Mouse (Mus musculus): ENCODE measurements at regions not wholly inside any gene's neighbourhood (a gene's known extent, or its start where the extent isn't known, plus 50 kb on each side); places are given as distances from the start of the nearest gene placed in this dataset.

DNA sequence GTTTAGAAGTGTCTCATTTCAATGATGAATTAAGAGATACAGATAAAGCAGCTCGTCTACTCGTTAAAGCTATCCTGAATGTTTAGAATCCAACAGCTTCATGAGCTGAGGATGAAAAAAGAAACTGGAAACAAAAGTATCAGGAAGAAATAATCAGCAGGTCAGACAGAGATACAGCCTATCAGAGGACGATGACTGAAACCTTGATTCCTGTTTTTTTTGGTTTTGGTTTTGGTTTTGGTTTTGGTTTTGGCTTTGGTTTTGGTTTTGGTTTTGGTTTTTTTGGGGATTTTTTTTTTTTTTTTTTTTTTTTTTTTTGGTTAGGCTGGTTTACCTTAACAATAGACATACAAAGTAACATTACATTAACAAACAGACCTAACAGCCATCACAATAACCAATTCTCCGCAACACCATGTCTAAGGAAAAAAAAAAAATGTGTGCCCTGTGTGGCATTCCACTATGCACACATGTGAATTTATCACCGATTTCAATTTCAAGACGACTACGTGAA lies 66.9 kb upstream of the Pdha2 start:
- DNase-seq, result no peak

DNA sequence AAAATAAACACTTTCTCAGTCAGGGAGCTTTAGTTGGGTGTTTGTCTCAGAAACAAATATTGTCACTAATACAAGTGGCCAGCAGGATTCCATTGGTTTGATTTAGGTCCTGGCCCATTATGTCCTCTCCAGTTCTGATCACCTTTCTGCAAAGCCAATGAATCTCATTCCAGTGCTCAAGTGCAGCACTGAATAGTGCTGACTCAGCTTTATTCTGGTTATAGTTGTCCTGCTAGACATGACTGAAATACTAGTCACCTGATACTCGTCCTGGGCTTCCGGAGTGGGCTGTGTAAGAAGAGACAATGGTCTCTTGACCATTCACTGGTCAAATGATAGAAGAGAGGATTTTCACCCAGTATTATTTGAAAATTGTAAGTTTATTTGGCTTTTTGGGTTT lies 81.6 kb upstream of the Pdha2 start:
- no peak for DNase-seq

DNA sequence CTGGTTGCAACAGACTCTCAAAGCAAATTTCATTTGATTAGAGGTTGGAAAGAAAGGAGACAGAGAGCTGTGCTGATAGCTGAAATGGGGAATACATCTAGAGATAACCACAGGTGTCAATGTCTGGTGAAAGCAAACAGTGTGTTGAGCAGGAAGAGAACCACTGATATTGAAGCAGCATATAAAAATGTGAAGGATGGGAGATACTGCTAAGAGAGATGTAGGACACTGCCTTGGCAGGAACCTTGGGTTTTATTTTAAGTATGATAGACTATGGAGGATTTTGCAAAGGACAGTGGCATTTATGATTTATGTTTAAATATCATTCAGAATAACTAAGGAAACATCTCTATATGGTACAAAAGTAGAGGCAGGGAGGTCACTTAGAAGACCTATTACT lies 84.7 kb upstream of the Pdha2 start:
- DNase-seq, result no peak

DNA sequence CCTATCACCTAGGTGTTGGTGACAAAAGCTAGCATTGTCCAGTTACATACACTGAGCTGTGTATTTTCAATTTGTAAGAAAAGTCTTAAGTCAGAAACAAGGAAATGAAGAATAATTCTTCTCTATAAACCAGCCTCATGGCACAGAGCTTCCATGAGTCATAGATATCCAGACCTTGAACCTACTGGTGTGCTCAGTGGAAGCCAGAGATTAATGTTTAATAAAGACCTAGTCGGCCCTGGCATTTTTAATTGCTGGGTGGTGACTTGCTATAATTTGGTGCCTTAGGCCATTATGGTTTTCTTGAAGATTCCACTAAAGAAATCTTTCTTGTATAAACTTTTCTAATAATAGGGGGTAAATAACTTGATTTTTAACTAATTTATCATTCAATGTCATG lies 87.6 kb upstream of the Pdha2 start:
- DNase-seq, result peak; percentile 8

DNA sequence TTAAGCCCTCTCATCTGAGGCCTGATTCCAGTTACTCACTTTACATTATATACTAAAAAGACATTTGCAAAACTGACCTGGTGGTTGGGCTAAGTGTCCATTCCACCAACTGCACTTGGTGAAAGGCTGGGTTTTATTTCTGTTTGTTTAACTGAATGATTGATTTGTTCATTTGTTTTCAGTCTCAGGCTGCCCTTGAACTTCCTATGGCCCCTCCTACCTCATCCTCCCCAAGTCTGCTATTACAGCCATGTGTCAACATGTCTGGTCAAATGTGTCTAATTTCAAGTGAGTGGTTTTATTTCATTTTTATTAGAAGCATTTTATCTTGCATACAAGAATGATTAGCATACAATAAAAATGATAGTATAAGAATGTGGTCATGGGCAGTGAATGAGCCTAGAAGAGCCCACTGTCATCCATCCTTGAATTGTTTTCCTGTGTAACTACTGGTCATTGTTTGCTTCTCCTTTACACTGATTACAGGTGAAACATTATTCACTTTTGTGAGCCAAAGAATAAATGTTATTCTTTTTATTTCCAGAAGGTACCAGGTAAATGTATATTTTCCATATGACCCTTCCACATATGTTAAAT lies 121.5 kb upstream of the Pdha2 start:
- no peak for DNase-seq

DNA sequence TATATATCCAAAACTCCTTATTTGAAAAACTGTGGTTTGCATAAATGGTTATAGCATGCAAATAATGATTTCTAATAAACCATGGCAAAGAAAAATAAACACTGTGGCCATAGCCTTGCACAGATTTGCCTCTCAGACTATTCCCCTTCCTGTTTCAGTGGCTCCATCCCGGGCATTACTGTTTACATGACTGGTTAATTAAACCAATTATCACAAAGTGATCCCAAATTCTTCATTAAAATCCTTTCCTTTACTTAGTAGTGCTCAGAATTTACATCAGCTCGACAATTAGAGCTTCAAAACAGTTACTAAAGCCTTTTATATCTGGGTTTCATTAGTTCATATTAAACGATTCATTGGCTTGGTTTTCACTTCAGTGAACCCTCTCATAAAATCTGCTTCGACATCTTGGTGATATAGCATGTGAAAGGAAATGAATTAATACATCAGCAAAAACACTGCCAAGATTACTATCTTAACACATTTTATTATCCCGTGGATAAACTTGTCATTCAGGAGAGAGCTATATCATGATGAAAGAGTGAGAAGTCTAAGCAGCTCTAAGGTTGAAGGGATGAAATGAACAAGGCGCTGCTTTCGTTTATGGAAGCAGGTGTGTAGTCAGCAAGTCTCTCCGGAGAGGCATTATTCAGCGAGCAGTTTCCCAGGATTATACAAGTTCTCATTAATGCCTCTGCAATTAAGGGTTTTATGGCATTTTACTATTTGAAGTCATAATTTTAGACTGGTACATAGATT lies 126.2 kb upstream of the Pdha2 start:
- no peak for DNase-seq

DNA sequence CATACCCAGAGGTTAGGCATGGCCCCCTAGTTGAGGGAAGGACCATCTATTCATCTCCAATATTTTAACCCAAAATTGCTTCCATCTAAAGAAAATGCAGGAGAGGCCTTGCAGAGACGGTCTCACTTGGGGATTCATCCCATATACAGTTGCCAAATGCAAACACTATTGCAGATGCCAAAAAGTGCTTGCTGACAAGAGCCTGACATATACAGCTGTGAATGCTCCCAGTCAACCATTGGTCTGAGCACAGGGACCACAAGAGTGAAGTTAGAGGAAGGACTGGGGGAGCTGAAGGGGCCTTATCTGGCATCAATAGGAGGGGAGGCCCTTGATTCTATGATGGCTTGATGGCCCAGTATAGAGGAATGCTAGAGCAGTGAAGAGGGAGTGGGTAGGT lies 111.1 kb upstream of the Unc5c start:
- no peak for DNase-seq

DNA sequence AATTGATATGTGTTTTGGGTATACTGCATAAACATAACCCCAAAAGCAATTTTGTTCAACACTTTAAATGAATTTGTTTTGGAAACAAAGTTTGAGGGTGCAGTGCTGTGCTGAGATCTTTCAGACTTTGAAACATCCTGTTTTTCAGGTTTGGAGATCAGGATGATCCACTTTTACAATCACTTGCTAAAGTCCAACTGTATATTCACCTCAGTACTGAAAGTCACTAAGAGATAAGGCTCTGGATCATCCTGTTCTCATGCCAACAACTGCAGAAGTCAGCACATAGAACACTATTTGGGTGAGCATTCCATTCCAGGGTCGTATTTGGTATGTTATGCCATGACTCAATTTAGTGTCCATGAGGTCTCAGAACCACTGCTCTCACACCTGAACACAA lies 72.0 kb upstream of the Unc5c start:
- DNase-seq, result no peak

DNA sequence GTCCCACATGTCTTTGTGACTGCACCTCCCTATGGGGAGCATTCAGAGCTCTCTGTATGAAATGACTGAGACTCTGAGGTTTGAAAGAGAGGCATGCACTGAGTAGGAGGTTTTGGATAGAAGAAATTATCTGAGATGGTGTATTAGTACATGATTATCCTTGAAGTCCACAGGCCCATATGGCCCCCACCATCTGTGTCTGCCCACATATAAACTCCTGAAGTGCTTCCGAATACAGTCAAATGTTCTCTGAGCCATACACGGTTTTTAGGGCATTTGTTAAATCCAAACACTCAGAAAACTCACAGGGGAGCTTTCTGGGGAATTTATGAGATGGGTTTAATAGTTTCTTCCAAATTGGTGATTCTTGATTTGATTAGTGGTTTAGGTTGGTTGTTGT lies 66.8 kb upstream of the Unc5c start:
- no peak for DNase-seq

All from adrenal gland, postnatal 10 days (tissue).